Mouse (Mus musculus) layer of hippocampus, postnatal 14 days (tissue): Measurements from ENCODE around the gene Krtap4-1. TPM values are rescaled to one million over a fixed set of nuclear protein-coding genes. Genes with fewer than 3 reads are reported as not detected.
"Not testable (repeated sequence)": the region's sequence is repeated elsewhere in the genome, so short reads cannot be mapped to it uniquely, and the experiment has no call there.

Experiments used
- DNase-seq, 2 experiments: peaks; one replicate each; pipeline ENCODE4 v3.0.0; 2021 to 2022; ENCODE audit warnings: low spot score in 2 of 2, mixed read lengths in 1 of 2
- long read RNA-seq, 2 experiments: library from polyadenylated mRNA; stranded (forward); transcript quantifications; one replicate each; pipeline ENCODE4 v2.0.0; 2021
- total RNA-seq, 2 experiments: library from RNA; stranded (reverse); gene quantifications; 2 replicates each; pipeline ENCODE4 v1.2.3; 2021

Gene Krtap4-1
- total RNA-seq = not detected
- long read RNA-seq, experiment 1 = 0 reads
- long read RNA-seq, experiment 2 = 0 reads

DNA sequence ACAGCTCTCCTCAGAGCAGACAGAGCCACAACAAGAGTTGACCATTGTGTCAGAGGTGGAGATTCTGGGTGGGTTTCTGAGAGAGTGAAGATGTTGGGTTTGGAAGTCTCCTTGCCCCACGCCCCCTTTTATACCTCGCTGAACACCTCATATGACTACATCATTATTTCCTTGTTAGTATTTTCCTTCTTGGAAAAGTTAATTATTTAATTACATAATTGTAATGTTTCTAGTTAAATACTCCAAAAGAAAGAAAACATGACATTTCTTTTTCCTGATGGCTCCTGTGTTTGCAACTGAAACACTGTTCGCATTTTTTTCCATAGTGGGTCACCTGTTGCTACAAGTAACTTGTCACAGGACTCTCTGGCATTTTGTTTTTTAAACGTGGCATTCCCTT, at the start of gene Krtap4-1:
TSS of gene Krtap4-1 (minus strand) at position 101 of the 400 bp plus-strand sequence.
- DNase-seq = no peak

DNA sequence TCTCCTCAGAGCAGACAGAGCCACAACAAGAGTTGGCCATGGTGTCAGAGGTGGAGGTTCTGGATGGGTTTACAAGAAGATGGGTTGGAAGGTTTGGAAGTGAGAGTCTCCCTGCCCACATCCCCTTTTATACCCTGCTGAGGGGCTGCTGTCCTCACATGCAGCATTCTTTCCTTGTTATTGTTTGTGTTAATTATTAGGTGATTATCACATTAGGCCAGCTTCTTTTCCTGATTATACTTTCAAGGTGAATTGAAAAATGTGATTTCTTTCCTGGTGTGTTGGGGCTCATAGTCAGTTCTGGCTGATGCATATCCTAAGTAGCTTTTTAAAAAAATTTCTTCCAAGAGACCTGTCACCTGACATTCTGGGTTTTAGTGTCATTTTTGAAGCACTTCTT, 37.8 kb upstream of the Krtap4-1 start, which contains the start of gene Krtap4-6:
TSS of gene Krtap4-6 (minus strand) at position 101 of the 400 bp plus-strand sequence.
- no peak for DNase-seq

DNA sequence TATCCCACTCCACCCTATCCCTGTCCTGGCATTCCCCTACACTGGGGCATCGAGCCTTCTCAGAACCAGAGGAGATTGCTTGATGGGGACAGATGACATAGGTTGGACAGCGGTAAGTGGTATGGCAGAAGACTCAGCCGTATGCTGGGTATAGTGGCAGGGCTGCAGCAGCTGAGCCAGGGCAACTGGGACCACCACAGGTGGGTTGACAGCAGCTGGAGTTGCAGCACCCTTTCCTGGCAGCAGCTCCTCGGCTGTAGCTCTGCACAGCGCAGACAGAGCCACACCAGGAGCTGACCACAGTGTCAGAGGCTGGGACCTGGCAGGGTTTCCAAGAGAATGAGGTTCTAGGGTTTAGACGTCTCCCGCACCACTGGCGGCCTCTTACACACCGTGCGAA, 34.8 kb upstream of the Krtap4-1 start:
- DNase-seq = no peak

DNA sequence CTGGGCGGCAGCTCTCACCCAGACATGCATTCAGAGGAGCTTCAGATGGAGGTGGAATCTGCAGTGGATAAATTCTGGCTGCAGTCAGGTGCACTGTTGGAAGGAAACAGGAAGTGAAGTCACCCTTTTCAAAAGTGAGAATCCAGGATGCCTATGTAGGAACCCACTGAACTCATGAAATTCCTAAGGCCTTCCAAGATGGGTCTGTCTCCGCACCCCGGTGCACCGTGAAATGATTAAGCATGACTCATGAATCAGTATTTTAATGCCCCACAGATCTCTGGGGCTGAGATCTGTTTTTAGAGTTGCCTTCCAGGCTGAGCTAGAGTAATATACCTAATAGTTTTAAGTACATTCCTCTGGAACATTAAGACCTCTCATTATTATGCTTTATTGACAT, 31.2 kb upstream of the Krtap4-1 start:
- DNase-seq = no peak

DNA sequence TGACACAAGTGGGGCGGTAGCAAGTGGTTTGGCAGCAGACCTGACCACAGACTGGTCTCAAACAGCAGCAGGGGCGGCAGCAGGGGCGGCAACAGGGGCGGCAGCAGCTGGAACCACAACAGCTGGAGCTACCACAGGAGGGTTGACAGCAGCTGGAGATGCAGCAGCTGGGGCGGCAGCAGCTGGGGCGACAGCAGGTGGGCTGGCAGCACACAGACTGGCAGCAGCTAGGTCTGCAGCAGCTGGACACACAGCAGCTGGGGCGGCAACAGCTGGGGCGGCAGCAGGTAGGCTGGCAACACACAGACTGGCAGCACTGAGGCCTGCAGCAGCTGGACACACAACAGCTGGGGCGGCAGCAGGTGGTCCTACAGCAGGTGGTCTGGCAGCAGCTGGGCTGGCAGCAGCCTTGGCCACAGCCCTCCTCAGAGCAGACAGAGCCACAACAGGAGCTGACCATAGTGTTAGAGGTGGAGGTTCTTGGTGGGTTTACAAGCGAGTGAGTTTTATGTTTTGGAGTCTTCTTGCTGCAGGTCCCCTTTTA, 30.5 kb upstream of the Krtap4-1 start, which contains the start of gene Gm11563:
TSS of gene Gm11563 (minus strand) at position 494 of the 544 bp plus-strand sequence.
- not testable (repeated sequence) for DNase-seq

DNA sequence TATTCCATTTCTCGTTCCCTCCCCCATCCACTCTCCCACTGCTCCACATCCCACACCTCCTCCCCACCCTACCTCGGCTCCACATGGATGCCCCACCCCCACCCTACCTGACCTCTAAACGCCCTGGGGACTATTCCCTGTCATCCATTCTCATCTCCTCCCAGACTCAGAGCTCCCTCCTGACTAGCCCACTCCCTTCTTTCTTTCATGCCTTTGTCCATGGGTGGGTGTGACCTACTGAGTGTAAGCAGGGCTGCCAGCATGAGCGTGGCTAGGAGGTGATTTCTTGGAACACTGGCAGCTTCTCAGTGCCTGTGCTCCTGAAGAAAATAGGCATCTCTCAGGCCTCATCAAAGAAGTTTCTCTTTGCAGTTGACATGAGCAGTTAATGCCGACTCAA, 29.0 kb upstream of the Krtap4-1 start:
- no peak for DNase-seq

DNA sequence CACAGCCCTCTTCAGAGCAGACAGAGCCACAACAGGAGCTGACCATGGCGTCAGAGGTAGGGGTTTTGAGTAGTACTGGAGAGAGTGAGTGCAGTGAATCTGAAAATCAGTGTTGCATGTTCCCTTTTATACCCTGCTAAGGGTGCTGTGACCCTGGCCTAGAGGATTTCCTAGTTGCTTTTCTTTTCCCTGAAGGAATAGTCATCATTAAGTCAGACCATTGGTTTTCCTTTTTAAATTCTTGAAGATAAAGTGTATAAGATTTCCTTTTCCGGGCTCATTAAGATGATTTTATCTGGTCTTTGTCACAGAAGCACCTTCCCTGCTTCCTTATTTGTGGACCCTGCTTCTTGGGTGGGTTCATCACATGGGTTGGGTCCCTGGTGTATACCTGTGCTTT, 22.1 kb upstream of the Krtap4-1 start, which contains the start of gene Gm11555:
TSS of gene Gm11555 (minus strand) at position 101 of the 400 bp plus-strand sequence.
- DNase-seq = no peak

DNA sequence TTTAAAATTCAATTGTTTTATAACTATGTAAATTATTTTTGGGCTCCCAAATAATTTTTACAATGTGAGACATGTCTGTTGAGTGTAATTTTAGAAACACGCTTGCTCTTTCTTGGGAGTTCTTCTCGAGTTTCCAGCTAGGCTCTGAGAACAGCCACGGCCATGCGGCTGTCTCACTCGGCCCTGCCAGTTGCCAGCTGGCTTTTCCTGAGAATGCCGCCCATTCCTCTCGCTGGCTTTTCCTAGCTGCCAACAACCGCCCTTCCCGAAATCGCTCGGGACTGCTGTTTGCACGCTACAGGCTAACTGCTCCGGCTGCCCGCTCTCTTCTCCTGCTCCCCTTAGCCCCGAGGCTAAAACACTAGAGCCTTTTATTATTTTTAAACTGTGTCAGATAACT, 18.4 kb upstream of the Krtap4-1 start:
- DNase-seq = peak in 1 of 2 experiments; percentile 3

DNA sequence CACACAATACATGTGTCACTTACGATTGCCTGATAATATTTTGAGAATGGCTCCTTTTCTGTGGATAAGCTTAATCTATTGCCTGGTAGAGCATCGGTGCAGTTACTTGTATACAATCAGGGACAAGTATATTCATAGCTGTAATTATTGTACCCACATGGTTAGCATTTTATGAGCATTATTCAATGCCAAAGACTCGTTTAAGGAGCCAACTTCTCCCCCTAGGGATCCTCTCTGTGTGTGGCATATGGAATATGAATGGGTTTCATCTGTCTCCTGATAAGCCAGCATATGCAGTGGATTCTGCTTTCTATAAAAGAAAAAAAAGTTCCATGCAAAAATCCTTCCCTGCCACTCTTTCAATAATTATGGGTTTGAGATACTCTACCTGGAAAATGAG, 16.3 kb upstream of the Krtap4-1 start:
- peak in 1 of 2 experiments; percentile 43 for DNase-seq

DNA sequence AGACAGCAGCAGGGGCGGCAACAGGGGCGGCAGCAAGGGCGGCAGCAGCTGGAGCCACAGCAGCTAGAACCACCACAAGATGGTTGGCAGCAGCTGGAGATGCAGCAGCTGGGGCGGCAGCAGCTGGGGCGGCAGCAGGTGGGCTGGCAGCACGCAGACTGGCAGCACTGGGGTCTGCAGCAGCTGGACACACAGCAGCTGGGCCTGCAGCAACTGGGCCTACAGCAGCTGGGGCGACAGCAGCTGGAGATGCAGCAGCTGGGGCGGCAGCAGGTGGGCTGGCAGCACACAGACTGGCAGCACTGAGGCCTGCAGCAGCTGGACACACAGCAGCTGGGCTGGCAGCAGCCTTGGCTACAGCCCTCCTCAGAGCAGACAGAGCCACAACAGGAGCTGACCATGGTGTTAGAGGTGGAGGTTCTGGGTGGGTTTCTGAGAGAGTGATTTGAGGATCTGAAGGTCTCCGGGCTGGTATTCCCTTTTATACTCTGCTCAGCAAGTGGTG, 15.6 kb upstream of the Krtap4-1 start, which contains the start of gene Krtap4-7:
TSS of gene Krtap4-7 (minus strand) at position 455 of the 505 bp plus-strand sequence.
- DNase-seq = not testable (repeated sequence)

DNA sequence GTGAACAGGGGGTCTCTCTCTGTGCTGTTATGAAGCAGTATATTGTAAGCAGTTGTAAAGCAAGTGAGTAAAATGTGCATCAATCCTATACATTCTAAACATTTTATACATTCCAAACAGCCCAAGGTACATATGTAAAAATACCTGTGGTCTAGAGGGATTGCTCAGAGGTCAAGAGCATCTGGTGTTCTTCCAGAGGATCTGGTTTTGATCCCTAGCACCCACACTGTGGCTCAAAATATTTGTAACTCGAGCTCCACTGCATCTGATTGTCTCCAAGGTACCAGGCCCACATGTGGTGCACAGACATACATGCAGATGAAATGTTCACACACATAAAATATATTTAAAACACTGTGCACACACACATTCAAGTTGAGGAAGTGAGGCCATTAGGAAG, 12.9 kb upstream of the Krtap4-1 start:
- no peak for DNase-seq

DNA sequence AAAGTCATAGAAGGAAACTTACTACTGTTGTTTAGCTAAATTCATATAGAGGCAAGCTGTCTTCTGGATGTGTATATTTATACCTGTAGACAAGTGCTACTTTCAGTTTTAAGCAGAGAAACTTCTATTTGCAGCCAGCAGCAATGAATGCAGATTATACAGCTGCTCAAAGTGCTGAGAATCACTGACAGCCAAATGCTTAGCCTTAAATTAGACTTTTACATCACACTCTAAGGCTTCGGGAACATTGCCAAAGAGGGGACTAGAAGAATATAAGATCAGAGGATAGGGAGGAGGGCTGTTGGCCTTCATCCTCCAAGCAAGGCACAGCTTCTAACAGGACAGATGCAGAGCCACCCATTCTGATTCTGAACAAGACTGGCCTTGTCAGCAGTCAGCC, 9.0 kb upstream of the Krtap4-1 start:
- no peak for DNase-seq

DNA sequence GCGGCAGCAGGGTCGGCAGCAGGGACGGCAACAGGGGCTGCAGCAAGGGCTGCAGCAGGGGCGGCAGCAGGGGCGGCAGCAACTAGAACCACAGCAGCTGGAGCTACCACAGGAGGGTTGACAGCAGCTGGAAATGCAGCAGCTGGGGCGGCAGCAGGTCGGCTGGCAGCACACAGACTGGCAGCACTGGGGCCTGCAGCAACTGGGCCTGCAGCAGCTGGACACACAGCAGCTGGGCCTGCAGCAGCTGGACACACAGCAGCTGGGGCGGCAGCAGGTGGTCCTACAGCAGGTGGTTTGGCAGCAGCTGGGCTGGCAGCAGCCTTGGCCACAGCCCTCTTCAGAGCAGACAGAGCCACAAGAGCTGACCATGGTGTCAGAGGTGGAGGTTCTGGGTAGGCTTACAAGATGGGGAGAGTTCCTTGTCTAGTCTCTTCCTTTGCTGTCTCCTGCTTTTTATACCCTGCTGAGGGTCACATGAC, 6.7 kb upstream of the Krtap4-1 start, which contains the start of gene Krtap4-2:
TSS of gene Krtap4-2 (minus strand) at position 432 of the 482 bp plus-strand sequence.
- no peak for DNase-seq

DNA sequence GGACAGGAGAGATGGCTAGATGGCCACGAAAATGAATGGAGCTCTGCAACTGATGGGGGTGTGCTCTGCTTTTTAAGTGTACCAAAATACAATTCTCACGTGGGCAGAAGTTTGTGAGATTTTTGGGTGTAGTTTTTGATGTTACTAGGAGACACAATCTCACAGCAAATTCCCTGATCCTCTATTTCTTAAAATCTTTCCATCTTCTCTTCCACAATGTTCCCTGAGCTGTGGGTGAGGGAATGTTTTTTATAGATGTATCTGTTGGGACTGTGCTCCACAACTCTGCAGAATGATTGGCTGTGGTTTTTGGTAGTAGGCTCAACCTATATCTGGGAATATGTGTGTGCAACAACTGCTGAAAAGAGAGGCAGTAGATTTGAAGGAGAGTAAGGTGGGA, 5.3 kb upstream of the Krtap4-1 start:
- DNase-seq = no peak

DNA sequence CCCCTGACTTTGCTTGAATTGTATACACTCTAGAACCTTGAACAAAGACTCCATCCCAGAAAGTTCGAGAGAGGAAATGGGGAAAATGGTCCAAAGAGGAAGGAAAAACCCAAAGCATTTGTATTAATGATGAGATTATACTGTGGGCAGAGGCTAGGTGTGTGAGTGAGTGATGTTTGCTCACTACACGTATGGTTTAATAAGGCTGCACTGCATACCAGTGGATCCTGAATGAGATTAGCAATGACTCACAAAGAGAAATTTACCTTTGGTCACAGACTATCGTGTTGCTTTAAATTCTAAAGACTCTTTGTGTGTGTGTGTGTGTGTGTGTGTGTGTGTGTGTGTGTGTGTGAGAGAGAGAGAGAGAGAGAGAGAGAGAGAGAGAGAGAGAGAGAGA, 2.9 kb upstream of the Krtap4-1 start:
- DNase-seq = no peak

DNA sequence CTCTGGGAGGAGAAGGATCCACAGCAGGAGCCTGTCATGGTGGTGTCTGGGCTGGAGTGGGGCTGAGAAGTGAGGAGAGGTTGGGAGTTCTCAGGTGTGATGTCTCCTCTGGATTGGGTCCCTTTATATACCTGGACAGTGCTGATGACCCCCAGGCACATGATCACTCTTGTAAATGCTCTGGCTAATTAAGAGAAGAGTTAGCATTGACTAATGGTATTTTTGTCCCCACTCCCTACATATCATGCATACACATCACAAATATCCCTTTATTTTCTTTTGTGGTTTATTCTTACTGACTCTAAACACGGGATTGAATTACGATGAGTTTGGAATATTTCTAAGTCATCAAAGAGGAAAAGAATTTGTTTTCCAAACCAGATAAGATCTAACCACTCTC, 7.7 kb downstream of the Krtap4-1 start, which contains the start of gene Gm11562:
TSS of gene Gm11562 (minus strand) at position 101 of the 400 bp plus-strand sequence.
- DNase-seq = no peak

DNA sequence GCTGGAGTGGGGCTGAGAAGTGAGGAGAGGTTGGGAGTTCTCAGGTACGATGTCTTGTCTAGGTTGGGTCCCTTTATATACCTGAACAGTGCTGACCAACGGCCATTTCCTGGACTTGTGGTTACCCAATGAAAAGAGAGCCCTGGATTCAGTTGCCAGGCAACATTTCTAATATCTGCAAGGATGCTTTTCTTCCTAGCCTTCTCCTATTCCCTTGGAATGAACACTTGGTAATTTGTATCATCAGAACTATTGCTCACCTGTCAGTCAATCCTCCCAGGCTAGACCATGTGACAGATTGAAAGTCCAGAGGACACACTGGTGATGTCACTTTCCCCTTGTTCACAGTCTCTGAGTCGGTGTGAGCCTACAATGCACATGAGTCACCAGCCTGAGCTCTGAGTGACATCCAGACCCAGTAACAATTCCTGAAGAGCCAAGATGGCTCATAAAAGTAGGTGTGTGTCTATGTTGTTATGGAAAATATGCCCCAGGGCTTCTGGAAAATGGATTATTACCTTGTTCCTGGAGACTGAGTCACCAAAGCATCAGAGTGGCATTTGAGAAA, 13.2 kb downstream of the Krtap4-1 start, which contains the start of gene Krtap2-4:
TSS of gene Krtap2-4 (minus strand) at position 51 of the 568 bp plus-strand sequence.
- DNase-seq = no peak

DNA sequence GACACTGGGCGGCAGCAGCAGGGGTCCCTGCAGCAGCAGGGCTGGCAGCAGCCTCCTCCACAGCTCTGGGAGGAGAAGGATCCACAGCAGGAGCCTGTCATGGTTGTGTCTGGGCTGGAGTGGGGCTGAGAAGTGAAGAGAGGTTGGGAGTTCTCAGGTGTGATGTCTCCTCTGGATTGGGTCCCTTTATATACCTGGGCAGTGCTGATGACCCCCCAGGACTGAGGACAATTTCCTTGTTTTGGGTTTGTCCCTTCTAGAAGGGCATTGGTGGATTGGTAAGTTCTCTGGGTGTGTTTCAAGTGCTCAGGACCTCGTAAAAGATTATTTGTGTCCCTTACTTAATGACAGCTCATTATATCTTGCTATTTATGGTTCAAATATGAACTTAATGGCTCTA, 17.9 kb downstream of the Krtap4-1 start, which contains the start of gene Gm11937:
TSS of gene Gm11937 (minus strand) at position 101 of the 400 bp plus-strand sequence.
- DNase-seq = not testable (repeated sequence)

DNA sequence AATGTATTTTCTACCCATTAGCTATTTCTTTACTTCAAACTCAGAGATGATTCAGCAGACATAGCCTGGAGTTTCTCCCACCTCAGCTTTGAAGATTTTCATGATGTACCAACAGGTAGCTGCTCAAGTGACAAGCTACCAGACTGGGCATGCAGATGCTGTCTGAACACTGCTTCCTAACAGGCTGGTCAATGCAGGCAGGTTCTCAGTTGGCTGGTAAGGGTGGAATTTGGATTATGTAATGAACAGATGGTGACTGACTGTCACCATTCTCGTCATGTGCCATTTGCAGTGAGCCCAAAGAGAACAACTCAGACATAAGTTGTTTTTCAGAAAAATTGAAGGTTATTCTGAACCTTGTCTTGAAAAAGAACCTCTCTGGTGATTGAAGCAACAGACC, 18.9 kb downstream of the Krtap4-1 start:
- peak; percentile 13 to 52 for DNase-seq

DNA sequence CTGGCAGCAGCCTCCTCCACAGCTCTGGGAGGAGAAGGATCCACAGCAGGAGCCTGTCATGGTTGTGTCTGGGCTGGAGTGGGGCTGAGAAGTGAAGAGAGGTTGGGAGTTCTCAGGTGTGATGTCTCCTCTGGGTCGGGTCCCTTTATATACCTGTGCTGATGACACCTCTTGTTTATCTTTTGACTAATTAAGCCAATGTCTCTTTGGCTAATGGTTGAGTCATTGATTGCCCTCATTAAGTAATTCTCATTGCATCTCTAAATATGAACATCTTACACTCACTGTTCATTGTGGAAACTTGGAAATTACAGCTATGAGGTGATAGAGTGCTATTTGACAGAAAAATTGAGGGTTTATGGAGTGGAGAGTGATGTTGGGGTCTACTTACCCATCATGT, 24.8 kb downstream of the Krtap4-1 start, which contains the start of gene Gm11938:
TSS of gene Gm11938 (minus strand) at position 101 of the 400 bp plus-strand sequence.
- DNase-seq = not testable (repeated sequence)

DNA sequence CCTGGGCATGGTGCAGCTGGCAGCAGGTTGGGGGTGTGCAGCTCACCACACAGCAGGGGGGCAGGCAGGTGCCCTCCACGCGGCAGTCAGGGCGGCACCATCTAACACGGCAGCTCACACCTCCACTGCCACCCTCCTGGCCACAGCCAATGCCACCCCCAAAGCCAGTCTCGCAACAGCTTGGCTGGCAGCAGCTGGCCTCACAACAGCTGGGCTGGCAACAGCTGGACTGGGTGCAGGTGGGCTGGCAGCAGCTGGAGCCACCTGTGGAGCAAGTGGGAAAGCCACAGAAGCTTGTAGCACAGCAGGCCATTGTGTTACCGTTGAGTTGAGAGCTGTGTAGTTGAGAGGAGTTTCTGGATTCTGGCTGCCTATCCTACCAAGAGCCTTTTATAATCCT, 30.3 kb downstream of the Krtap4-1 start, which contains the start of gene Krtap9-3:
TSS of gene Krtap9-3 (minus strand) at position 364 of the 400 bp plus-strand sequence.
- DNase-seq = not testable (repeated sequence)

DNA sequence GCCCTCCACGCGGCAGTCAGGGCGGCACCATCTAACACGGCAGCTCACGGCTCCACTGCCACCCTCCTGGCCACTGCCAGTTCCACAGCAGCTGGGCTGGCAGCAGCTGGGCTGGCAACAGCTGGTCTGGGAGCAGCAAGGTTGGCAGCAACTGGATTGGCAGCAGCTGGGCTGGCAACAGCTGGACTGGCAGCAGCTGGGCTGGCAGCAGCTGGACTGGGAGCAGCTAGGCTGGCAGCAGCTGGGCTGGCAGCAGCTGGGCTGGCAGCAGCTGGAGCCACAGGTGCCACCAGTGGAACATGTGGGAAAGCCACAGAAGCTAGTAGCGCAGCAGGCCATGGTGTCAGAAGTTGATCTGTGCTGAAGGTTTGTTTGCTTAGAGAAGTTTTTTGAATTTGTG, 37.1 kb downstream of the Krtap4-1 start, which contains the start of gene Krtap1-3:
TSS of gene Krtap1-3 (minus strand) at position 359 of the 400 bp plus-strand sequence.
- DNase-seq = no peak
